Mouse (Mus musculus) cerebellum, adult 9-11 months (tissue): ENCODE results near the gene Eed.

Source experiments
- DNase-seq: peaks from one replicate; pipeline ENCODE4 v3.0.0; 2022

Eed gene

GRCm38 (mm10) chr7:89907950-89908349 lies 72.8 kb downstream of the Eed start:
- peak; percentile 51 for DNase-seq
